Mouse (Mus musculus) kidney, postnatal 0 days (tissue): Measurements from ENCODE around the gene Oxld1. TPM values are rescaled to one million over a fixed set of nuclear protein-coding genes. Genes with fewer than 3 reads are reported as not detected.

Source experiments
- ATAC-seq: fragments of 200-750 bp; cut with Nextera tagmentation; replicated peaks from 2 replicates; pipeline ENCODE4 v1.8.0; 2017; ENCODE audit warnings: low read depth, moderate number of reproducible peaks, moderate TSS enrichment, moderate library complexity; ENCODE audit not compliant: low FRiP score
- DNase-seq: peaks from one replicate; pipeline ENCODE4 v3.0.0-alpha.2; 2016; ENCODE audit warnings: low spot score
- H3K27ac ChIP-seq: fragments of 300-500 bp; sonication (generic); 2 replicates; pipeline ENCODE4 v1.5.1; 2014; ENCODE audit warnings: mild to moderate bottlenecking
- H3K27me3 ChIP-seq: fragments of 300-500 bp; sonication (generic); 2 replicates; pipeline ENCODE4 v1.6.1; 2014; ENCODE audit warnings: low read length, mixed read lengths; ENCODE audit not compliant: insufficient read depth
- H3K36me3 ChIP-seq: fragments of 300-500 bp; sonication (generic); 2 replicates; pipeline ENCODE4 v1.6.1; 2014; ENCODE audit warnings: low read length, mixed read lengths; ENCODE audit not compliant: insufficient read depth
- H3K4me1 ChIP-seq: fragments of 300-500 bp; sonication (generic); replicated peaks from 2 replicates; pipeline ENCODE4 v1.6.1; 2014; ENCODE audit warnings: antibody characterized with exemption, low read length, mixed read lengths; ENCODE audit not compliant: insufficient read depth
- H3K4me2 ChIP-seq: fragments of 300-500 bp; sonication (generic); 2 replicates; pipeline ENCODE4 v1.6.1; 2014; ENCODE audit warnings: mild to moderate bottlenecking, low read length, moderate library complexity, mixed read lengths
- H3K4me3 ChIP-seq: fragments of 300-500 bp; sonication (generic); replicated peaks from 2 replicates; pipeline ENCODE4 v1.5.1; 2014; ENCODE audit warnings: low read depth, low read length
- H3K9ac ChIP-seq: fragments of 300-500 bp; sonication (generic); 2 replicates; pipeline ENCODE4 v1.6.1; 2014; ENCODE audit warnings: low read depth, low read length
- H3K9me3 ChIP-seq: fragments of 300-500 bp; sonication (generic); replicated peaks from 2 replicates; pipeline ENCODE4 v1.6.1; 2016; ENCODE audit warnings: low read length, inconsistent platforms, mixed read lengths
- CTCF ChIP-seq: IDR thresholded peaks from 2 replicates; pipeline ENCODE4 v1.5.1; 2016; ENCODE audit warnings: antibody characterized with exemption, low read depth, mild to moderate bottlenecking, moderate library complexity
- WGBS: fragments of 180-500 bp; shearing (Covaris S2); extraction: QIAGEN DNeasy Blood & Tissue Kit; methylation state at CpG from one replicate; pipeline ENCODE4 v1.1.7; 2014; 5-methylcytosine and 5-hydroxymethylcytosine counted together
- polyA plus RNA-seq: library from polyadenylated mRNA; unstranded; fragments of >200 nt; fragmentation: Nextera tagmentation; extraction: Ambion mirVana; gene quantifications from 2 replicates; pipeline ENCODE4 v1.2.1, GENCODE M21; 2015

Oxld1 gene
- polyA plus RNA-seq, 1 experiment from 2014 or later = 30.3 TPM

- no peak for TF ChIP-seq CTCF
- Histone ChIP-seq H3K36me3 (no peaks in the 10 kb centered on the region), H3K4me1 (no peaks in the 10 kb centered on the region), H3K4me2 (no peak overlapping the region), H3K4me3 (no peak overlapping the region), H3K9me3 (no peaks in the 10 kb centered on the region), H3K9ac (no peak overlapping the region), H3K27ac (no peak overlapping the region), H3K27me3 (no peaks in the 10 kb centered on the region)
- DNase-seq (no peak), ATAC-seq (no peak)
- 88% methylated on average over 3 of the region's 3 CpGs for WGBS
Measured at GRCm38 (mm10) chr11:120442765-120443280, 15.0 kb downstream of the Oxld1 start.

DNA sequence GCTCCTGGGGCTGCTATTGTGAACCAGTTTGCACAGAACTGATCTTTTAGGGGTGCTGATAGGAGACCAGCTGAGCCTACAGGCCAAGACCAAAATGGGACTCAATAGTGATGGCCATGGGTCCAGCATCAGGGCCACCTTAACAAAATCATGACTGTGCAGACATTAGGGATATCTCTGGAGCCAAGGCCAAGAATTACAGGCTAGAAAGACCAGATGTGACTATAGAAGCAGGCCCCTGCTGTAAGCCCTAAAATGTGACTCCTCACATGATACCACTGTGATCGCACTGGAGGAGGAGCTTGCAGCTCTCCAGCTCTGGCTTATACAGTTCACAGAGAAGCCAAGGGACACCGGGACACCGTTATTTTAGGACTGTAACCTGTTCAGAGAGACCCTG is 15.5 kb downstream of the Oxld1 start, which contains the start of gene Tspan10:
TSS of gene Tspan10 (plus strand) at position 301 of the 400 bp plus-strand sequence.
- 96% methylated on average over 3 of the region's 3 CpGs for WGBS
- H3K9ac ChIP-seq = no peak within 1 kb of the TSS
- DNase-seq = no peak

GRCm38 (mm10) chr11:120437857-120438385 is 19.9 kb downstream of the Oxld1 start:
- TF ChIP-seq CTCF = no peak; the same call in 1 of the 2 replicates
- whole genome bisulfite sequencing = 25% methylated on average over 12 of the region's 12 CpGs
- H3K4me3 ChIP-seq = peak overlapping the region; percentile 96
- H3K4me1 ChIP-seq = peaks cover 6% of the 10 kb centered on the region
- H3K27ac ChIP-seq = peak overlapping the region; percentile 79; the same call in 1 of the 2 replicates
- peak overlapping the region; percentile 95 for H3K9ac ChIP-seq
- DNase-seq = no peak
- H3K9me3 ChIP-seq = no peaks in the 10 kb centered on the region
- H3K36me3 ChIP-seq = peaks cover 6% of the 10 kb centered on the region; the same call in 1 of the 2 replicates
- H3K4me2 ChIP-seq = peak overlapping the region; percentile 71
- ATAC-seq = no peak
- H3K27me3 ChIP-seq = no peaks in the 10 kb centered on the region

More for the DNA sequence above, 15.5 kb downstream of the Oxld1 start, which contains the start of gene Tspan10:
- Histone ChIP-seq H3K4me3 (no peak within 1 kb of the TSS), H3K27ac (no peak within 1 kb of the TSS), H3K4me1 (no peaks in the 10 kb centered on the region), H3K9me3 (no peaks in the 10 kb centered on the region), H3K4me2 (no peak within 1 kb of the TSS), H3K36me3 (no peaks in the 10 kb centered on the region), H3K27me3 (no peaks in the 10 kb centered on the region)
- no peak for ATAC-seq
- TF ChIP-seq CTCF = no peak

DNA sequence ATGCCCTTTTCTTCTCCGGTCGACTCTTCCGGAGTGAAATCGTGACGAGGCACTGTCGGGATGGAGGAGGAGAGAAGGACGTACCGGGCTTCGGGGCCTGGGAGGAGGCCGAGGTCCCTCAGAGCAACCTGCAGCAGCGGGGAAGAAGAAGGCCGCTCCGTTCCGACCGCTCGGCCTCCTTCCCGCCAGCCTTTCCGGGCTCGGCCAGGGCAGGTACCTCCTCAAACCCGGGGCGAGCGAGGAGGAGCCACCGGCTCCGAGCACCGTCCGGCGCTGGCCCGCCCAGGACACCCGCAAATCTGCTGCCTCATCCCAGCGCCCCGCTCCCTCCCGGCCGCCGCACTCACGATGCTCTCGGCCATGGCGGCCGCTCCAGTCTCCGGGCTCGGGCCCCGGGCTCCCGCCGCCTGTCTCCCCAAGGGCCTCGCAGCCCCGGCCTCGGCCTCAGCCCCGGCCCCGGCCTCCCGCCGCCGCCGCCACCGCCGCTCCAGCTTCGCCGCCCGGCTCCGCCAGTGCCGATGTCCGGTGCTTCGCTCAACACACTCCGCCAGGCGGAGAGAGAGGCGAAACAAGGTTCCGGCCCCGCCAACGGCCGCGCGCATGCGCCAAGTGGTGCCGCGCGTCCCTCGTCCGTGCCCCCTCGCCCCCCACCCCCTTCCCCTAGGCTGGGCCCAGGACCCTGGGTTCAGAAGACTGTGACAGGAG is 20.6 kb downstream of the Oxld1 start, which contains the start of gene Nploc4:
TSS of gene Nploc4 (minus strand) at position 557 of the 705 bp plus-strand sequence.
- Histone ChIP-seq H3K36me3 (peaks cover 11% of the 10 kb centered on the region; the same call in 1 of the 2 replicates), H3K9me3 (no peaks in the 10 kb centered on the region), H3K9ac (peak within 1 kb of the TSS; percentile 95), H3K4me1 (peaks cover 6% of the 10 kb centered on the region), H3K4me2 (peak within 1 kb of the TSS; percentile 71), H3K27ac (peak within 1 kb of the TSS; percentile 79), H3K4me3 (peak within 1 kb of the TSS; percentile 96), H3K27me3 (no peaks in the 10 kb centered on the region)
- DNase-seq (peak; percentile 88), ATAC-seq (peak; percentile 90)
- under 1% methylated on average over 70 of the region's 77 CpGs for WGBS
- TF ChIP-seq CTCF = no peak; the same call in 1 of the 2 replicates

GRCm38 (mm10) chr11:120426727-120427126 is 31.1 kb downstream of the Oxld1 start:
- DNase-seq = no peak

GRCm38 (mm10) chr11:120423569-120424295 is 34.1 kb downstream of the Oxld1 start:
- WGBS = 45% methylated on average over 9 of the region's 9 CpGs
- ATAC-seq (0 out of 2 replicates have a peak, but pooled peaks have one; percentile 3), DNase-seq (peak; percentile 85)
- 0 out of 2 replicates have a peak overlapping the region, but pooled peaks have one; percentile 47 for H3K27ac ChIP-seq
- H3K4me3 ChIP-seq = no peak overlapping the region
- no peaks in the 10 kb centered on the region for H3K27me3 ChIP-seq
- peaks cover 47% of the 10 kb centered on the region for H3K36me3 ChIP-seq
- H3K4me2 ChIP-seq = no peak overlapping the region
- H3K4me1 ChIP-seq = peaks cover 10% of the 10 kb centered on the region
- H3K9ac ChIP-seq = no peak overlapping the region
- TF ChIP-seq CTCF = peak; percentile 77
- no peaks in the 10 kb centered on the region for H3K9me3 ChIP-seq

More at GRCm38 (mm10) chr11:120426727-120427126, 31.1 kb downstream of the Oxld1 start:
- TF ChIP-seq CTCF = no peak
- 89% methylated on average over 3 of the region's 3 CpGs for WGBS
- Histone ChIP-seq H3K27ac (no peak overlapping the region), H3K27me3 (no peaks in the 10 kb centered on the region), H3K9me3 (no peaks in the 10 kb centered on the region), H3K9ac (no peak overlapping the region), H3K4me1 (peaks cover 8% of the 10 kb centered on the region), H3K36me3 (peaks cover 47% of the 10 kb centered on the region), H3K4me2 (no peak overlapping the region), H3K4me3 (no peak overlapping the region)
- ATAC-seq = no peak
